Mouse (Mus musculus): ENCODE results near the gene Bmper. TPM values are rescaled to one million over a fixed set of nuclear protein-coding genes. Genes with fewer than 3 reads are reported as not detected.

Bmper gene
- polyA plus RNA-seq, 1 experiment from 2014 or later, result 8.4 TPM

- Histone ChIP-seq H3K4me1 (replicated peaks; ENCODE audit: control insufficient read depth, insufficient read depth, low read length) (no peaks in the 10 kb centered on the region), H3K9ac (no peak overlapping the region), H3K4me2 (replicated peaks) (no peak overlapping the region), H3K27ac (no peak overlapping the region), H3K27me3 (ENCODE audit: control insufficient read depth, insufficient read depth, low read length) (no peaks in the 10 kb centered on the region), H3K36me3 (replicated peaks; ENCODE audit: control insufficient read depth, insufficient read depth) (no peaks in the 10 kb centered on the region), H3K9me3 (ENCODE audit: control insufficient read depth, low read length) (peaks cover 7% of the 10 kb centered on the region; the same call in 1 of the 2 replicates), H3K4me3 (replicated peaks; ENCODE audit: low read length) (no peak overlapping the region)
- WGBS, result 90% methylated on average over 2 of the region's 2 CpGs
- ATAC-seq (ENCODE audit: low FRiP score) (no peak), DNase-seq (ENCODE audit: low spot score) (no peak)
Observed at GRCm38 (mm10) chr9:23419107-23419506, 196.2 kb downstream of the Bmper start.

- Histone ChIP-seq H3K27me3 (ENCODE audit: control insufficient read depth, insufficient read depth, low read length) (no peaks in the 10 kb centered on the region), H3K4me3 (replicated peaks; ENCODE audit: low read length) (no peak overlapping the region), H3K36me3 (replicated peaks; ENCODE audit: control insufficient read depth, insufficient read depth) (no peaks in the 10 kb centered on the region), H3K4me2 (replicated peaks) (no peak overlapping the region), H3K9ac (no peak overlapping the region), H3K27ac (no peak overlapping the region), H3K4me1 (replicated peaks; ENCODE audit: control insufficient read depth, insufficient read depth, low read length) (no peaks in the 10 kb centered on the region), H3K9me3 (ENCODE audit: control insufficient read depth, low read length) (no peaks in the 10 kb centered on the region)
- DNase-seq (ENCODE audit: low spot score) (no peak), ATAC-seq (ENCODE audit: low FRiP score) (no peak)
- 79% methylated on average over 1 of the region's 1 CpGs for WGBS
Observed at GRCm38 (mm10) chr9:23423748-23424147, 200.9 kb downstream of the Bmper start.

GRCm38 (mm10) chr9:23432631-23433030 lies 209.8 kb downstream of the Bmper start:
- no peak overlapping the region for H3K27ac ChIP-seq
- DNase-seq (ENCODE audit: low spot score) (no peak), ATAC-seq (ENCODE audit: low FRiP score) (no peak)
- no peaks in the 10 kb centered on the region for H3K9me3 ChIP-seq (ENCODE audit: control insufficient read depth, low read length)
- 69% methylated on average over 2 of the region's 2 CpGs for WGBS
- no peaks in the 10 kb centered on the region for H3K27me3 ChIP-seq (ENCODE audit: control insufficient read depth, insufficient read depth, low read length)
- H3K4me2 ChIP-seq (replicated peaks), result no peak overlapping the region
- H3K4me1 ChIP-seq (replicated peaks; ENCODE audit: control insufficient read depth, insufficient read depth, low read length), result no peaks in the 10 kb centered on the region
- H3K4me3 ChIP-seq (replicated peaks; ENCODE audit: low read length), result no peak overlapping the region
- H3K36me3 ChIP-seq (replicated peaks; ENCODE audit: control insufficient read depth, insufficient read depth), result no peaks in the 10 kb centered on the region
- no peak overlapping the region for H3K9ac ChIP-seq

GRCm38 (mm10) chr9:23433238-23433637 lies 210.4 kb downstream of the Bmper start:
- no peak overlapping the region for H3K27ac ChIP-seq
- ATAC-seq (ENCODE audit: low FRiP score) (no peak), DNase-seq (ENCODE audit: low spot score) (no peak)
- no peak overlapping the region for H3K4me2 ChIP-seq (replicated peaks)
- no peak overlapping the region for H3K4me3 ChIP-seq (replicated peaks; ENCODE audit: low read length)
- H3K27me3 ChIP-seq (ENCODE audit: control insufficient read depth, insufficient read depth, low read length), result no peaks in the 10 kb centered on the region
- H3K36me3 ChIP-seq (replicated peaks; ENCODE audit: control insufficient read depth, insufficient read depth), result no peaks in the 10 kb centered on the region
- no peak overlapping the region for H3K9ac ChIP-seq
- 91% methylated on average over 3 of the region's 3 CpGs for WGBS
- H3K9me3 ChIP-seq (ENCODE audit: control insufficient read depth, low read length), result no peaks in the 10 kb centered on the region
- H3K4me1 ChIP-seq (replicated peaks; ENCODE audit: control insufficient read depth, insufficient read depth, low read length), result no peaks in the 10 kb centered on the region

GRCm38 (mm10) chr9:23436751-23437150 lies 213.9 kb downstream of the Bmper start:
- Histone ChIP-seq H3K4me2 (replicated peaks) (no peak overlapping the region), H3K27ac (no peak overlapping the region), H3K9me3 (ENCODE audit: control insufficient read depth, low read length) (no peaks in the 10 kb centered on the region), H3K27me3 (ENCODE audit: control insufficient read depth, insufficient read depth, low read length) (no peaks in the 10 kb centered on the region), H3K4me1 (replicated peaks; ENCODE audit: control insufficient read depth, insufficient read depth, low read length) (no peaks in the 10 kb centered on the region), H3K36me3 (replicated peaks; ENCODE audit: control insufficient read depth, insufficient read depth) (no peaks in the 10 kb centered on the region), H3K9ac (no peak overlapping the region), H3K4me3 (replicated peaks; ENCODE audit: low read length) (no peak overlapping the region)
- ATAC-seq (ENCODE audit: low FRiP score) (no peak), DNase-seq (ENCODE audit: low spot score) (no peak)
- 67% methylated on average over 6 of the region's 6 CpGs for WGBS

- no peaks in the 10 kb centered on the region for H3K9me3 ChIP-seq (ENCODE audit: control insufficient read depth, low read length)
- no peaks in the 10 kb centered on the region for H3K36me3 ChIP-seq (replicated peaks; ENCODE audit: control insufficient read depth, insufficient read depth)
- WGBS, result 82% methylated on average over 9 of the region's 9 CpGs
- H3K4me1 ChIP-seq (replicated peaks; ENCODE audit: control insufficient read depth, insufficient read depth, low read length), result no peaks in the 10 kb centered on the region
- no peak overlapping the region for H3K9ac ChIP-seq
- H3K27ac ChIP-seq, result no peak overlapping the region
- DNase-seq (ENCODE audit: low spot score), result no peak
- H3K27me3 ChIP-seq (ENCODE audit: control insufficient read depth, insufficient read depth, low read length), result no peaks in the 10 kb centered on the region
- no peak overlapping the region for H3K4me3 ChIP-seq (replicated peaks; ENCODE audit: low read length)
- no peak for ATAC-seq (ENCODE audit: low FRiP score)
- no peak overlapping the region for H3K4me2 ChIP-seq (replicated peaks)
Observed at GRCm38 (mm10) chr9:23438662-23439061, 215.8 kb downstream of the Bmper start.

- Histone ChIP-seq H3K4me1 (replicated peaks; ENCODE audit: control insufficient read depth, insufficient read depth, low read length) (no peaks in the 10 kb centered on the region), H3K27me3 (ENCODE audit: control insufficient read depth, insufficient read depth, low read length) (no peaks in the 10 kb centered on the region), H3K9me3 (ENCODE audit: control insufficient read depth, low read length) (no peaks in the 10 kb centered on the region), H3K4me2 (replicated peaks) (no peak overlapping the region), H3K4me3 (replicated peaks; ENCODE audit: low read length) (no peak overlapping the region), H3K36me3 (replicated peaks; ENCODE audit: control insufficient read depth, insufficient read depth) (no peaks in the 10 kb centered on the region), H3K9ac (no peak overlapping the region), H3K27ac (no peak overlapping the region)
- WGBS, result 67% methylated on average over 5 of the region's 5 CpGs
- DNase-seq (ENCODE audit: low spot score) (no peak), ATAC-seq (ENCODE audit: low FRiP score) (no peak)
Observed at GRCm38 (mm10) chr9:23442168-23442567, 219.3 kb downstream of the Bmper start.

- H3K9ac ChIP-seq, result no peak overlapping the region
- no peak overlapping the region for H3K27ac ChIP-seq
- H3K4me3 ChIP-seq (replicated peaks; ENCODE audit: low read length), result no peak overlapping the region
- H3K27me3 ChIP-seq (ENCODE audit: control insufficient read depth, insufficient read depth, low read length), result no peaks in the 10 kb centered on the region
- no peaks in the 10 kb centered on the region for H3K4me1 ChIP-seq (replicated peaks; ENCODE audit: control insufficient read depth, insufficient read depth, low read length)
- no peaks in the 10 kb centered on the region for H3K36me3 ChIP-seq (replicated peaks; ENCODE audit: control insufficient read depth, insufficient read depth)
- ATAC-seq (ENCODE audit: low FRiP score) (no peak), DNase-seq (ENCODE audit: low spot score) (no peak)
- H3K9me3 ChIP-seq (ENCODE audit: control insufficient read depth, low read length), result no peaks in the 10 kb centered on the region
- 95% methylated on average over 4 of the region's 4 CpGs for WGBS
- H3K4me2 ChIP-seq (replicated peaks), result no peak overlapping the region
Observed at GRCm38 (mm10) chr9:23444975-23445374, 222.1 kb downstream of the Bmper start.

- Histone ChIP-seq H3K4me3 (replicated peaks; ENCODE audit: low read length) (no peak overlapping the region), H3K4me1 (replicated peaks; ENCODE audit: control insufficient read depth, insufficient read depth, low read length) (no peaks in the 10 kb centered on the region), H3K4me2 (replicated peaks) (no peak overlapping the region), H3K36me3 (replicated peaks; ENCODE audit: control insufficient read depth, insufficient read depth) (no peaks in the 10 kb centered on the region), H3K27ac (no peak overlapping the region), H3K27me3 (ENCODE audit: control insufficient read depth, insufficient read depth, low read length) (no peaks in the 10 kb centered on the region), H3K9ac (no peak overlapping the region), H3K9me3 (ENCODE audit: control insufficient read depth, low read length) (no peaks in the 10 kb centered on the region)
- no peak for DNase-seq (ENCODE audit: low spot score)
- WGBS, result 73% methylated on average over 7 of the region's 7 CpGs
- no peak for ATAC-seq (ENCODE audit: low FRiP score)
Observed at GRCm38 (mm10) chr9:23447271-23447961, 224.5 kb downstream of the Bmper start.

- Histone ChIP-seq H3K4me1 (replicated peaks; ENCODE audit: control insufficient read depth, insufficient read depth, low read length) (no peaks in the 10 kb centered on the region), H3K9me3 (ENCODE audit: control insufficient read depth, low read length) (no peaks in the 10 kb centered on the region), H3K27ac (no peak overlapping the region), H3K4me2 (replicated peaks) (no peak overlapping the region), H3K36me3 (replicated peaks; ENCODE audit: control insufficient read depth, insufficient read depth) (no peaks in the 10 kb centered on the region), H3K4me3 (replicated peaks; ENCODE audit: low read length) (no peak overlapping the region), H3K27me3 (ENCODE audit: control insufficient read depth, insufficient read depth, low read length) (no peaks in the 10 kb centered on the region), H3K9ac (no peak overlapping the region)
- whole genome bisulfite sequencing, result 49% methylated on average over 5 of the region's 5 CpGs
- no peak for DNase-seq (ENCODE audit: low spot score)
- no peak for ATAC-seq (ENCODE audit: low FRiP score)
Observed at GRCm38 (mm10) chr9:23453309-23453708, 230.4 kb downstream of the Bmper start.

Data from hindbrain, embryonic 14.5 days (tissue).